Mouse (Mus musculus): ENCODE measurements around the gene Bgn. TPM values are rescaled to one million over a fixed set of nuclear protein-coding genes. Genes with fewer than 3 reads are reported as not detected.

The Bgn gene
- total and polyA plus RNA-seq, 3 experiments, result not detected

DNA sequence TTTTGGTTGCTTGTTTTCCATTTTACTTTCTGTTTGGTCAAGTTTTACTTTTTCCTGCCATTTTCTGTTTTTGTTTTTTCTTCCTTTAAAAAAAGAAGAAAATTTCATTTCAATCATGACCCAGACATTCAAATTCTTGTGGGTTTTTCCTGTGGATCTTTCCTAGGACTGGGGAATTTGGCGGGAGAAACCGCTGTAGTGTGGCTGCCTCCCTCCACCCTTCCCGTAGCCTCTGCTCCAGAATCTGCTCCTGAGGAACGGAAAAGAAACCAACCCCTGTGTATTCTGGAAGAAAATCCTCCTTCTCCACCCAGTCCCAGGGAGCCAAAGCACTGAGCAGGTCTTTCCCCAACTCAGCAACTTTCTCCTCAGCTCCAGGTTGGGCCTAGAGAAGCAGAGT lies 22.6 kb upstream of the Bgn start:
- H3K4me2 ChIP-seq (ENCODE audit: insufficient read depth, low read depth, poor library complexity, severe bottlenecking), result no peak overlapping the region
- H3K27ac ChIP-seq (ENCODE audit: insufficient read depth, low read depth), result no peak overlapping the region
- H3K36me3 ChIP-seq (replicated peaks in 1 of 2; ENCODE audit: control insufficient read depth in 1 of 2, insufficient read depth in 1 of 2, low read length in 1 of 2), result no peaks in the 10 kb centered on the region
- dilution Hi-C loops (cut with MboI; ENCODE audit: extremely low pct_ligation_motif_present, extremely low pct_unique_long_range_greater_than_20kb, low sequenced_read_pairs) (no loop called here), in situ Hi-C loops (cut with MboI; ENCODE audit: low pct_ligation_motif_present, low pct_unique_long_range_greater_than_20kb, low sequenced_read_pairs) (no loop called here)
- peaks cover 0 to 7% of the 10 kb centered on the region in 2 experiments; a peak in 2 of 4 replicates for H3K4me1 ChIP-seq (ENCODE audit: control insufficient read depth in 1 of 2, insufficient read depth in 2 of 2)
- no peak overlapping the region for H3K4me3 ChIP-seq (replicated peaks in 1 of 3; ENCODE audit: low read depth in 2 of 3, low read length in 2 of 3, poor library complexity in 1 of 3)
- TF ChIP-seq IRF4 (IDR thresholded peaks at IDR 0.05; ENCODE audit: low read depth, low read length) (no peak), POLR2AphosphoS2 (IDR thresholded peaks at IDR 0.05; ENCODE audit: low read depth, low read length) (no peak), CTCF (conservative IDR thresholded peaks at IDR 0.05 in 1 of 2, IDR thresholded peaks at IDR 0.05 in 1 of 2; ENCODE audit: low read depth in 2 of 2, low read length in 2 of 2) (no peak), HCFC1 (IDR thresholded peaks at IDR 0.05; ENCODE audit: low read depth, low read length) (no peak), JUN (IDR thresholded peaks at IDR 0.05; ENCODE audit: insufficient read depth, low read depth, low read length) (no peak), SIN3A (IDR thresholded peaks at IDR 0.05; ENCODE audit: low read length) (no peak), ZC3H11A (IDR thresholded peaks at IDR 0.05; ENCODE audit: low read depth, low read length) (no peak), RAD21 (IDR thresholded peaks at IDR 0.05; ENCODE audit: low read depth, low read length) (no peak), NELFE (IDR thresholded peaks at IDR 0.05; ENCODE audit: low read depth, low read length) (no peak), KAT2A (IDR thresholded peaks at IDR 0.05; ENCODE audit: insufficient replicate concordance, low read length) (no peak), MXI1 (IDR thresholded peaks at IDR 0.05; ENCODE audit: low read depth, low read length) (no peak), ELF1 (IDR thresholded peaks at IDR 0.05; ENCODE audit: low read depth, low read length) (no peak), MAFK (IDR thresholded peaks at IDR 0.05; ENCODE audit: insufficient replicate concordance, low read length) (no peak), CHD1 (IDR thresholded peaks at IDR 0.05; ENCODE audit: low read depth, low read length) (no peak), GABPA (IDR thresholded peaks at IDR 0.05; ENCODE audit: insufficient replicate concordance, low read depth, low read length) (no peak), UBTF (IDR thresholded peaks at IDR 0.05; ENCODE audit: low read depth, low read length) (no peak), NRF1 (IDR thresholded peaks at IDR 0.05; ENCODE audit: low read depth, low read length) (no peak), PAX5 (IDR thresholded peaks at IDR 0.05; ENCODE audit: low read length) (no peak)
- no peaks in the 10 kb centered on the region for H3K27me3 ChIP-seq (replicated peaks)
- DNase-seq (ENCODE audit: extremely low read depth), result no peak
- H3K9me3 ChIP-seq (replicated peaks; ENCODE audit: low read length), result no peaks in the 10 kb centered on the region
- no peak overlapping the region for H3K9ac ChIP-seq (ENCODE audit: insufficient read depth, low read depth)
- H3K79me2 ChIP-seq (replicated peaks; ENCODE audit: control insufficient read depth, extremely low read depth, insufficient read depth, poor library complexity, severe bottlenecking), result no peaks in the 10 kb centered on the region

DNA sequence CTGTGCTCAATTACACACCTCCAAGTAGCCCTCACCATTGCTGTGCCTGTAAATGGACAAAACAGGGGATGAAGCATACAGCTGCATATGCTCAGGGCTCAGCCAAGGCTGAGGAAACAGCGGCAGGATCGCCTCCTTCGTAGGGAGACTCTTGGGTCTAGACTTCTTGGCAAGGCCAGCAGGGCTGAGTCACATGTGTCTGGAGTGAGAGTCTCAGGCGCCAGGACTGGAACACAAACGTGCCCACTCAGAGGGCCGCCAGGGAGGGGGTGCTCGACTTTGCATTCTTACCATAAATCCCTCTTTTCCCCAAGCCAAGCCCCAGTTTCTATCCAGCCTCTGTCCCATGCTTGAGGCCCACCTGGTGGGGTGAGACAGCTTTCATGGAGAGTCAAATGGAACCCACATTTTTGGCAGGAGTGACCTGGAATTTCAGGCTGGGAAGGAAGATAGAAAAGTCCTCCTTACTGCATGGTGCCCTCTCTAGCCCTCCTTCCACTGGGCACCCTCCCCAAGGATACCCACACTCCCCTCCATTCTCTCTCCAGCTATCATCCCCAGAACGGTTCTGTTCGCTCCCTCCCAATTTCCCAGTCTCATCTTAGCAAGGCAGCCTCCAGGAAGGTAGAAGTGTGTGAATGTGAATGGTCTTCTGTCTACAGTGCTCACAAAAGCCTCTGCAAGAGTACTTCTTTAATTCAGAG lies 17.8 kb upstream of the Bgn start:
- no peak for TF ChIP-seq HCFC1 (IDR thresholded peaks at IDR 0.05; ENCODE audit: low read depth, low read length)
- Histone ChIP-seq H3K4me2 (ENCODE audit: insufficient read depth, low read depth, poor library complexity, severe bottlenecking) (no peak overlapping the region), H3K27ac (ENCODE audit: insufficient read depth, low read depth) (no peak overlapping the region), H3K36me3 (replicated peaks in 1 of 2; ENCODE audit: control insufficient read depth in 1 of 2, insufficient read depth in 1 of 2, low read length in 1 of 2) (no peaks in the 10 kb centered on the region), H3K9ac (ENCODE audit: insufficient read depth, low read depth) (no peak overlapping the region), H3K27me3 (replicated peaks) (no peaks in the 10 kb centered on the region), H3K79me2 (replicated peaks; ENCODE audit: control insufficient read depth, extremely low read depth, insufficient read depth, poor library complexity, severe bottlenecking) (no peaks in the 10 kb centered on the region), H3K4me1 (ENCODE audit: control insufficient read depth in 1 of 2, insufficient read depth in 2 of 2) (no peaks in the 10 kb centered on the region), H3K9me3 (replicated peaks; ENCODE audit: low read length) (no peaks in the 10 kb centered on the region), H3K4me3 (replicated peaks in 1 of 3; ENCODE audit: low read depth in 2 of 3, low read length in 2 of 3, poor library complexity in 1 of 3) (no peak overlapping the region)
- in situ Hi-C loops (cut with MboI; ENCODE audit: low pct_ligation_motif_present, low pct_unique_long_range_greater_than_20kb, low sequenced_read_pairs) (no loop called here), dilution Hi-C loops (cut with MboI; ENCODE audit: extremely low pct_ligation_motif_present, extremely low pct_unique_long_range_greater_than_20kb, low sequenced_read_pairs) (no loop called here)
- DNase-seq (ENCODE audit: extremely low read depth), result no peak
